Mouse (Mus musculus) lung, postnatal 4 days (tissue): Measurements from ENCODE around the gene 5730522E02Rik.
"Not testable (repeated sequence)": the region's sequence is repeated elsewhere in the genome, so short reads cannot be mapped to it uniquely, and the experiment has no call there.

Source experiments
- DNase-seq, 2 experiments: peaks; one replicate each; pipeline ENCODE4 v3.0.0; 2021

The 5730522E02Rik gene

GRCm38 (mm10) chr11:26210582-26211180 is at the start of gene 5730522E02Rik:
5730522E02Rik (minus strand) TSS chr11:26210763.
- peak in 1 of 2 experiments; percentile 10 for DNase-seq

- no peak for DNase-seq
These were observed 26.0 kb upstream of the 5730522E02Rik start for GRCm38 (mm10) chr11:26236540-26236939.

GRCm38 (mm10) chr11:26229895-26230294 is 19.3 kb upstream of the 5730522E02Rik start:
- no peak for DNase-seq

GRCm38 (mm10) chr11:26213643-26214042 is 3.1 kb upstream of the 5730522E02Rik start:
- not testable (repeated sequence) for DNase-seq

GRCm38 (mm10) chr11:26209811-26210581 is 567 bp downstream of the 5730522E02Rik start:
- peak; percentile 68 to 81 for DNase-seq

GRCm38 (mm10) chr11:26203466-26203865 is 7.1 kb downstream of the 5730522E02Rik start:
- DNase-seq: no peak

- no peak for DNase-seq
These were observed 7.7 kb downstream of the 5730522E02Rik start for GRCm38 (mm10) chr11:26202842-26203241.

- no peak for DNase-seq
These were observed 8.8 kb downstream of the 5730522E02Rik start for GRCm38 (mm10) chr11:26201778-26202097.

GRCm38 (mm10) chr11:26200970-26201777 is 9.4 kb downstream of the 5730522E02Rik start:
- peak; percentile 29 to 55 for DNase-seq

- no peak for DNase-seq
These were observed 15.1 kb downstream of the 5730522E02Rik start for GRCm38 (mm10) chr11:26195468-26195867.

GRCm38 (mm10) chr11:26187231-26187967 is 23.2 kb downstream of the 5730522E02Rik start:
- no peak for DNase-seq

- no peak for DNase-seq
These were observed 40.0 kb downstream of the 5730522E02Rik start for GRCm38 (mm10) chr11:26170572-26170971.

- DNase-seq: no peak
These were observed 43.0 kb downstream of the 5730522E02Rik start for GRCm38 (mm10) chr11:26167609-26167971.

GRCm38 (mm10) chr11:26166966-26167608 is 43.5 kb downstream of the 5730522E02Rik start:
- no peak for DNase-seq

GRCm38 (mm10) chr11:26164651-26165259 is 45.8 kb downstream of the 5730522E02Rik start:
- no peak for DNase-seq

- DNase-seq: no peak
These were observed 49.2 kb downstream of the 5730522E02Rik start for GRCm38 (mm10) chr11:26161354-26161753.

GRCm38 (mm10) chr11:26159033-26159432 is 51.5 kb downstream of the 5730522E02Rik start:
- no peak for DNase-seq

GRCm38 (mm10) chr11:26140024-26140423 is 70.5 kb downstream of the 5730522E02Rik start:
- DNase-seq: no peak

GRCm38 (mm10) chr11:26138013-26138412 is 72.5 kb downstream of the 5730522E02Rik start:
- no peak for DNase-seq

GRCm38 (mm10) chr11:26130911-26131310 is 79.7 kb downstream of the 5730522E02Rik start:
- DNase-seq: no peak

- DNase-seq: no peak
These were observed 81.5 kb downstream of the 5730522E02Rik start for GRCm38 (mm10) chr11:26129054-26129453.

- DNase-seq: no peak
These were observed 82.2 kb downstream of the 5730522E02Rik start for GRCm38 (mm10) chr11:26128385-26128784.
